Mouse (Mus musculus) liver, embryonic 12.5 days (tissue): ENCODE results near the gene Ube2k. TPM values are rescaled to one million over a fixed set of nuclear protein-coding genes. Genes with fewer than 3 reads are reported as not detected.

Experiments used
- ATAC-seq: fragments of 200-750 bp; cut with Nextera tagmentation; 2 replicates; pipeline ENCODE4 v1.8.0; 2017; ENCODE audit warnings: moderate number of reproducible peaks, mild to moderate bottlenecking, moderate library complexity
- H3K27ac ChIP-seq: fragments of 300-500 bp; sonication (generic); 2 replicates; pipeline ENCODE4 v1.5.1; 2016; ENCODE audit warnings: mild to moderate bottlenecking
- H3K27me3 ChIP-seq: fragments of 300-500 bp; sonication (generic); replicated peaks from 2 replicates; pipeline ENCODE4 v1.6.1; 2016; ENCODE audit warnings: mild to moderate bottlenecking, moderate library complexity
- H3K36me3 ChIP-seq: fragments of 300-500 bp; sonication (generic); 2 replicates; pipeline ENCODE4 v1.6.1; 2016; ENCODE audit warnings: mild to moderate bottlenecking, moderate library complexity
- H3K4me1 ChIP-seq: fragments of 300-500 bp; sonication (generic); 2 replicates; pipeline ENCODE4 v1.6.1; 2016
- H3K4me2 ChIP-seq: fragments of 300-500 bp; sonication (generic); 2 replicates; pipeline ENCODE4 v1.6.1; 2016; ENCODE audit warnings: mild to moderate bottlenecking, moderate library complexity
- H3K4me3 ChIP-seq: fragments of 300-500 bp; sonication (generic); 2 replicates; pipeline ENCODE4 v1.5.1; 2016; ENCODE audit warnings: mild to moderate bottlenecking, moderate library complexity
- H3K9ac ChIP-seq: fragments of 300-500 bp; sonication (generic); 2 replicates; pipeline ENCODE4 v1.6.1; 2016; ENCODE audit warnings: mild to moderate bottlenecking, moderate library complexity
- H3K9me3 ChIP-seq: fragments of 300-500 bp; sonication (generic); replicated peaks from 2 replicates; pipeline ENCODE4 v1.6.1; 2016; ENCODE audit warnings: mild to moderate bottlenecking, moderate library complexity
- WGBS: fragments of 180-500 bp; shearing (Covaris S2); methylation state at CpG from one replicate; pipeline ENCODE4 v1.1.7; 2016; ENCODE audit not compliant: insufficient replicate concordance; 5-methylcytosine and 5-hydroxymethylcytosine counted together
- polyA plus RNA-seq: library from polyadenylated mRNA; unstranded; fragments of >200 nt; fragmentation: Nextera tagmentation; extraction: Ambion mirVana; gene quantifications from 2 replicates; pipeline ENCODE4 v1.2.1, GENCODE M21; 2016

Gene Ube2k
- polyA plus RNA-seq, 1 experiment from 2014 or later = 136 TPM

DNA sequence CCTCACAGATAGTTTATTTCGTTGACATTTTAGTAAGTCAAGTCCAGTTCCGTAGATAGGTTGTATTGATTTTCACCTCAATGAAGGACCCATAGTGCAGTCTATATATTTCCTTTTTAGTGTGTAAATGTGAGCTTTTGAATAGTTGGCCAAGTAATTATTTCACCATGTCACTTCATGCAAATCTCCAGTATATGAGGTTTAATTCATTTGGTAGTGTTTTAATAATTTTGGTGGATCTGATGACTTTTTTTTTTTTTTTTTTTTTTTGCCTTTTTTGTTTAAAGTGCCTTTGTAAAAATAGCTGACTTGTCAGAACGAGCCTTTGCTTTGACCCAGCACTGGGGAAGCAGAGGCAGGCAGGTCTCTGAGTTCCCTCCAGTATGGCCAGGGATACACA is 2.8 kb downstream of the Ube2k start:
- peaks cover 31% of the 10 kb centered on the region for H3K36me3 ChIP-seq
- H3K9ac ChIP-seq = no peak overlapping the region
- H3K4me2 ChIP-seq = peak overlapping the region; percentile 73
- H3K4me3 ChIP-seq = no peak overlapping the region
- WGBS = 78% methylated on average over 3 of the region's 3 CpGs
- H3K27ac ChIP-seq = no peak overlapping the region
- H3K27me3 ChIP-seq = no peaks in the 10 kb centered on the region
- no peaks in the 10 kb centered on the region for H3K9me3 ChIP-seq
- no peak for ATAC-seq
- H3K4me1 ChIP-seq = peaks cover 48% of the 10 kb centered on the region

DNA sequence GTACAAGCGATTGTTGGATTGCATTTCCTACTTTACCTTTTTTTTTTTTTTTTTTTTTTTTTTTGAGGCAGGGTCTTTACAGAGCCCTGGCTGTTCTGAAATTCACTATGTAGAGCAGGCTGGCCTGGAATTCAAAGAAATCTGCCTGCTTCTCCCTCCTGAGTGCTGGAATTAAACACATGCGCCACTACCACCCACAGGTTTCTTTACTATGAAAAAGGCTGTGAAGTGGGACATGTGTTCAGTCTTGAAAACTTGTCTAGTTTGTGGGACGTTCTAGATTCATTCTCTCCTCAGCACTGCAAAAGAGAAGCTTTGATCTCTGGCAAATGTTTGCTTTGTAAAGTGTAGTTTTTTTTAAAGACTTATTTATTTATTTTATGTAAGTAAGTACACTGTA is 4.9 kb downstream of the Ube2k start:
- ATAC-seq = no peak
- H3K36me3 ChIP-seq = peaks cover 43% of the 10 kb centered on the region
- H3K4me2 ChIP-seq = no peak overlapping the region
- no peak overlapping the region for H3K9ac ChIP-seq
- no peaks in the 10 kb centered on the region for H3K9me3 ChIP-seq
- 83% methylated on average over 3 of the region's 3 CpGs for WGBS
- H3K4me3 ChIP-seq = no peak overlapping the region
- H3K27ac ChIP-seq = no peak overlapping the region
- peaks cover 52% of the 10 kb centered on the region for H3K4me1 ChIP-seq
- no peaks in the 10 kb centered on the region for H3K27me3 ChIP-seq

DNA sequence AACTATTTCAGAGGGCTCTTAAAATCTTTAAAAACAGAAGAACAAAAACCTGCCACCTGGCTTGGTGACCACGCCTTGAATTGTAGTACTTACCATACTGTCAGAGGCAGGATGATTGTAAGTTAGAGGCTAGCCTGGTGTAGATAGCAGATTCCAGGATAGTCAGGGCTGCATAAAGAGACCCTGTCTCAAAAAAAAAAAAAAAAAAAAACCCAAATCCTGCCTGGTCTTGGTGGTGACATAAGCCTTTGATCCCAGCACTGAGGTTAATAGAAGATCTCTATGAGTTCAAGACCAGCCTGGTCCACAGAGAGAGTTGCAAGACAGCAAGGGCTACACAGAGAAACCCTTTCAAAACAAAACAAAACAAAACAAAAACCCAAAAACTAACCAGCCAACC is 6.5 kb downstream of the Ube2k start:
- WGBS = 71% methylated on average over 1 of the region's 1 CpGs
- peaks cover 60% of the 10 kb centered on the region for H3K4me1 ChIP-seq
- ATAC-seq = no peak

DNA sequence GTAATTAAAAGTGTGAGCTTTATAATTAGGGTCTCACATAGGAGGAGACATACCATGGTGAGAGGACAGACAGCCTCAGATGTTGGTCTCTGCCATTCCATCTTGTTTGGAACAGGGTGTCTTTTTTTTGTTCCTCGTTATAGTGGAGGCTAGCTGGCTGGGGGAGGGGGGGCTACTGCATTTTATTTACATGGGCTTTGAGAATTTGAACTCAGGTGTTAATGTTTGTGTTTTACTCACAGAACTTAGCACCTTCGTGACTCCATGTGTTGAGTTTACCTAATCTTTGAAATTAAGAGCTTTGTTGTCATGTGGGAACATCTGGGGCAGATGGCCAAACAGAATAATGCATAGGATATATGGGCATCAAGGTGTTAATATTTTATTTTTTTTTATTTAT is 7.6 kb downstream of the Ube2k start:
- peaks cover 60% of the 10 kb centered on the region for H3K4me1 ChIP-seq
- H3K9me3 ChIP-seq = no peaks in the 10 kb centered on the region
- no peak overlapping the region for H3K4me2 ChIP-seq
- no peak for ATAC-seq
- H3K36me3 ChIP-seq = peaks cover 50% of the 10 kb centered on the region
- 81% methylated on average over 2 of the region's 2 CpGs for WGBS
- H3K27me3 ChIP-seq = no peaks in the 10 kb centered on the region
- H3K9ac ChIP-seq = no peak overlapping the region
- H3K4me3 ChIP-seq = no peak overlapping the region
- no peak overlapping the region for H3K27ac ChIP-seq

More for the DNA sequence above, 6.5 kb downstream of the Ube2k start:
- Histone ChIP-seq H3K9me3 (no peaks in the 10 kb centered on the region), H3K4me3 (no peak overlapping the region), H3K36me3 (peaks cover 47% of the 10 kb centered on the region), H3K27ac (no peak overlapping the region), H3K9ac (no peak overlapping the region), H3K4me2 (no peak overlapping the region), H3K27me3 (no peaks in the 10 kb centered on the region)

DNA sequence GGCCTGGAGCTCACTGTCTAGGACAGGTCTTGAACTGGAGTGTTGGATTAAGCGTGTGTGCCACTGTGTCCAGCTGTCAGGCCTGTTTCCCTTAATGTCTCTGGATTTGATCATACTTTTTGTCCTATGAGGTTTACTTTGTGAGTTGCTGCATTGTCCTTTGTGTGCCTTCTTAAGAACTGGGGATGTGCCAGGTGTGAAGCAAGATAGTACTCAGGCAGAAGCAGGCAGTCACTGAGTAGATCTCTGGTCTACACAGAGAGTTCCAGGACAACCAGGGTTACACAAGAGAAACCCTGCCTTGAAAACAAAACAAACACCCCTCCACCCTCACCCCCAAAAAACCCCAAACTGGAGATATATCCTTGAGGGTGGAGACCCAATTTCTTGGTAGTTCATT is 12.6 kb downstream of the Ube2k start:
- H3K27ac ChIP-seq = no peak overlapping the region
- H3K4me1 ChIP-seq = peaks cover 33% of the 10 kb centered on the region
- H3K4me2 ChIP-seq = no peak overlapping the region
- H3K27me3 ChIP-seq = no peaks in the 10 kb centered on the region
- no peak for ATAC-seq
- no peaks in the 10 kb centered on the region for H3K9me3 ChIP-seq
- H3K9ac ChIP-seq = no peak overlapping the region
- H3K36me3 ChIP-seq = peaks cover 61% of the 10 kb centered on the region
- no peak overlapping the region for H3K4me3 ChIP-seq
- WGBS = 93% methylated on average over 1 of the region's 1 CpGs

DNA sequence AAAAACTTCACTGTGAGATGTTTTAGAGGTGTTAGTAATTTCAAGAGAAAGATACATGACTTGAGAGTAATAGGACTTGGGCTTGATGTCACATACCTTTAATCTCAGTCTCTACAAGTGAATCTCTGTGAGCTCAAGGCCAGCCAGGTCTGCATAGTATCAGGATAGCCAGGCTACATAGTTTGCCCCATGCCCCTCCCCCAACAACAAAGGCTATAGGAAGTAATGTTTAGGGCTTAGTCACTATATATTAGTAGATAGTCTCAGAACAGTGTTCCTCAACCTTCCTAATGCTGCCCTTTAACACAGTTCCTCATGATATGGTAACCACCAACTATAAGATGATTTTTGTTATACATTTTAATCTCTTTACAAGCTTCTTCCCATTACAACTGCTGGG is 20.1 kb downstream of the Ube2k start:
- Histone ChIP-seq H3K9me3 (no peaks in the 10 kb centered on the region), H3K9ac (no peak overlapping the region), H3K27ac (no peak overlapping the region), H3K36me3 (peaks cover 34% of the 10 kb centered on the region), H3K4me2 (no peak overlapping the region), H3K4me1 (peaks cover 44% of the 10 kb centered on the region), H3K27me3 (no peaks in the 10 kb centered on the region), H3K4me3 (no peak overlapping the region)
- no peak for ATAC-seq

DNA sequence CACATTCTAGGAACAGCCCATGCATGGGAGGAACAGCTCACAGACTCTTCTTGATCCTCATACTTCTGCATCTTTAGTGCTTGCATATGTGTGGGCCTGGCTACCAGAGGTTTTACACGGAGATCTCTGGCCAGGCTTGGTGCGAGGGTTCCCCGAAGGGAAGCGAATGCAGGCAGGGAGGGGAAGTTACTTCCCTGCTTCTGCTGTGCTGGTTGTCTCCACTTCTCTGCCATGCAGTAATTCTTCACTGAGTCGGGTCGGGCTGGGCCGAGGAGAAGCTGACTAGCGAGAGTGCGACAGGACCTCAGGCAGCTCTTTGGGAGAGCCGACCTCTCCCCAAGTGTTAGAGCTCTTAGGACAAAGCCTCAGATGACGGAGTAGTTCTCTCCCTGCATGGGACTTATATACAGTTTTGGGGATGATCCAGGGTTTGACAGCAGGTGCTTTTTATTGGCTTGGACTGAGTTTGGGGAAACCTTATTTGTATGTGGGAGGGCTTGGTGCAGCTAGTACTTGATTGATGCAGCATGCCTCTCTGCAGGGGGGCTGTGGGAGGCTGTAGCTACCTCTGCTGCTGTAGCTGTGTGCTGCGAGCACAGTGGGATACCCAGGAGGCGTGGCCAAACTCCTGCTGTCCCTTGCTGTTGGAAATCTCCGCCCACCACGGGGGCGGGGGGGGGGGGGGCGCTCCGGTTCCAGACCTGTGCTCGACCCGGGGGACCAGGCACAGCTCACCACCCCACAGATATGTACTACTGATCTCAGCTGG is 24.3 kb downstream of the Ube2k start:
- no peaks in the 10 kb centered on the region for H3K27me3 ChIP-seq
- H3K4me1 ChIP-seq = peaks cover 37% of the 10 kb centered on the region
- no peak overlapping the region for H3K4me2 ChIP-seq
- ATAC-seq = no peak; the same call in 1 of the 2 replicates
- H3K9ac ChIP-seq = no peak overlapping the region
- no peak overlapping the region for H3K4me3 ChIP-seq
- 54% methylated on average over 19 of the region's 20 CpGs for WGBS
- no peak overlapping the region for H3K27ac ChIP-seq
- H3K9me3 ChIP-seq = no peaks in the 10 kb centered on the region
- H3K36me3 ChIP-seq = peaks cover 15% of the 10 kb centered on the region

DNA sequence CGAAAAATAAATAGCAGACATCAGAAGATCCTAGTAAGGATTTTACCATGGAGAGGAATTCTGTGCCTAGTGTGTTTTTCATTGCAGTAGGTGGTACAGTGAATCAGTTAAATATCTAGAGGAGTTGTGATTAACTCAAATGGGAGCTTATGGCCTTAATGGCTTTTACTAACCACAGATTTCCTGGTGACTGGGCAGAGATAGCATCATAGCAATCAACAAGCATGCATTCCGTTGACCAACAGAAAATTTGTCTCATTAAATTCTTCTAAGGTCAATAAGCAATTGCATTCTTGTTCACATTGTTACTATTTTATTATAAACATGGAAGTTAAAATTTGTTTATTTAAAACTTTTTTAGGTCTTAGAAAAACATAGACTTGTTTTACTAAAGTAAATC is 28.5 kb downstream of the Ube2k start:
- Histone ChIP-seq H3K27ac (no peak overlapping the region), H3K4me2 (no peak overlapping the region), H3K9me3 (no peaks in the 10 kb centered on the region), H3K4me3 (no peak overlapping the region), H3K9ac (no peak overlapping the region), H3K36me3 (peaks cover 39% of the 10 kb centered on the region), H3K27me3 (no peaks in the 10 kb centered on the region), H3K4me1 (peaks cover 23% of the 10 kb centered on the region)
- no peak for ATAC-seq
- WGBS = 60% methylated on average over 2 of the region's 2 CpGs

DNA sequence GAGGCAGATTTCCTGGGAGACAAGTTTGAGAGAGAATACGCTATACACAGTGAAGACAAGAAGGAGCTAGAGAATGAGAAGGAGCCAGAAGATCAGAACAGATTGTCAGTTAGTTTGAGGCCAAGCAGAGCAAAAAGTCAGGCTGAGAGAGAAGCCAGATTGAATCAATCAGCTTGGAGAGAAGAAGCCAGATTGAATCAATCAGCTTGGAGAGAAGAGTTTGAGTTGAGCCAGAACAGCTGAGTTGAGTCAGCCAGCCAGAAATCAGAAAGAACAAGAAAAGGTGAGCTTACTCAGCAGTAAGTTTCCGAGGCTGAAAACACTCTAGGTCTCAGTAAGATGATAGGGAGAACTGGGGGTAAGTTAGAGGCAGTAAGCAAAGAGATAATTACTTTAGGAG is 37.8 kb downstream of the Ube2k start:
- whole genome bisulfite sequencing = 82% methylated on average over 2 of the region's 2 CpGs
- ATAC-seq = no peak
- H3K27me3 ChIP-seq = no peaks in the 10 kb centered on the region
- no peak overlapping the region for H3K4me3 ChIP-seq
- peaks cover 50% of the 10 kb centered on the region for H3K36me3 ChIP-seq
- no peaks in the 10 kb centered on the region for H3K9me3 ChIP-seq
- H3K9ac ChIP-seq = no peak overlapping the region
- no peak overlapping the region for H3K27ac ChIP-seq
- H3K4me2 ChIP-seq = no peak overlapping the region
- peaks cover 7% of the 10 kb centered on the region; the same call in 1 of the 2 replicates for H3K4me1 ChIP-seq

DNA sequence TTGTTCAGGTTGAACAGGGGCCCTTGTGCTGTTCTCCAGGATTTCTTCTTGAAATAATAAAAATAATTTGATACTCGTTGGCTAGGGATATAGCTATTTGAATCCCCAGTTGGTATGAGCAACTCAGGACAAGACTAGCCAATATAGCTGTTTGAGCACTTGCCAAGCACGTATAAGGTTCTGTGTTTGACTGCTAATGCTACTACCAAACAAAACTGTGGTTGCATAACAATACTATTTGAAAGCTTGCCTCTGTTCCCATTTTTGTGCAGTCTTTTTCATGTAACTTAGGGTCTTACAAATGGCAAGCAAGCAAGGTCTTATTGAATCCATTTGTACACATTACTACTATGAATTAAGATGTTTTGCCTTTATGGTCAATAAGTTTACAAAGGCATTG is 38.9 kb downstream of the Ube2k start:
- Histone ChIP-seq H3K27me3 (no peaks in the 10 kb centered on the region), H3K36me3 (peaks cover 51% of the 10 kb centered on the region), H3K9ac (no peak overlapping the region), H3K4me1 (peaks cover 7% of the 10 kb centered on the region; the same call in 1 of the 2 replicates), H3K4me2 (no peak overlapping the region), H3K9me3 (no peaks in the 10 kb centered on the region), H3K4me3 (no peak overlapping the region), H3K27ac (no peak overlapping the region)
- WGBS = 84% methylated on average over 2 of the region's 2 CpGs
- ATAC-seq = no peak

DNA sequence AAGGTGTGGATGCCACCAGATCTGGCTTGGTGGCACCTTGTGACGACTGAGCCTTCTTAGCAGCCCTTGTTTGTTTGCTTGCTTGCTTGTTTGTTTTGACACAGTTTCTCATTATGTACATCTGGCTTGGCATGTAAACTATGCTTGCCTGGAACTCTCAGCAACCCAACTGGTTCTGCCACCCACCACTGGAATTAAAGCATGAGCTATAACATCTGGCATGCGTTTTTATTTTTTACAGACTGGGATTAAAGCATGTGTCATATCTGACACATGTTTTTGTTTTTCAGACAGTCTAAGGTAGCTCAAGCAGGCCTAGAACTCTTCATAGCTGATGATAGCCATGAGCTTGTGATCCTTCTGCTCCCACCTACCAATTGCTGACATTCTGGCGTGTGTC is 41.5 kb downstream of the Ube2k start:
- no peaks in the 10 kb centered on the region for H3K27me3 ChIP-seq
- ATAC-seq = no peak
- H3K27ac ChIP-seq = no peak overlapping the region
- no peak overlapping the region for H3K4me2 ChIP-seq
- 79% methylated on average over 3 of the region's 3 CpGs for WGBS
- no peak overlapping the region for H3K9ac ChIP-seq
- H3K9me3 ChIP-seq = no peaks in the 10 kb centered on the region
- peaks cover 7% of the 10 kb centered on the region; the same call in 1 of the 2 replicates for H3K4me1 ChIP-seq
- no peak overlapping the region for H3K4me3 ChIP-seq
- peaks cover 54% of the 10 kb centered on the region for H3K36me3 ChIP-seq

DNA sequence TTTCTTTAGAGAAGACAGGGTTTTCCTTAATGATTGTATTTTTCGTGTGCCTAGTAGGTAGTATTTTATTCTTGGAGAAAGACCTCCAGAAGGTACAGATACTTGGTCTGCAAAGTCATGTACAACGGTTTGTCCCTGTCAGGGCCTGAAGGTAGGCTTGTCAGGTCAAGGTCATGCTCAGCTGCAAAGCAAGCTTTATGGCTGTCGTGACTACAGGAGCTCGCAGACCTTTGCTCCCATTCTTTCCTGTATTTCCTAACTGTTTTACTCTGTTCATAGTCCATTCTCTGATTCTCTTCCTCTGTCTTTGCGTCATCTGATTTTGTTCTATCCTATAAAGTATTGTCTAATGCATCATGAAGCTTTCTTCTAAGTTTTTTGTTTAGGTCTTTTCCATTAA is 49.3 kb downstream of the Ube2k start:
- Histone ChIP-seq H3K27ac (no peak overlapping the region), H3K4me3 (no peak overlapping the region), H3K9ac (no peak overlapping the region), H3K4me2 (no peak overlapping the region), H3K4me1 (0 out of 2 replicates have a peak, but pooled peaks cover 2% of the 10 kb centered on the region), H3K27me3 (no peaks in the 10 kb centered on the region), H3K36me3 (peaks cover 72% of the 10 kb centered on the region), H3K9me3 (no peaks in the 10 kb centered on the region)
- no peak for ATAC-seq
- WGBS = 84% methylated on average over 5 of the region's 5 CpGs

DNA sequence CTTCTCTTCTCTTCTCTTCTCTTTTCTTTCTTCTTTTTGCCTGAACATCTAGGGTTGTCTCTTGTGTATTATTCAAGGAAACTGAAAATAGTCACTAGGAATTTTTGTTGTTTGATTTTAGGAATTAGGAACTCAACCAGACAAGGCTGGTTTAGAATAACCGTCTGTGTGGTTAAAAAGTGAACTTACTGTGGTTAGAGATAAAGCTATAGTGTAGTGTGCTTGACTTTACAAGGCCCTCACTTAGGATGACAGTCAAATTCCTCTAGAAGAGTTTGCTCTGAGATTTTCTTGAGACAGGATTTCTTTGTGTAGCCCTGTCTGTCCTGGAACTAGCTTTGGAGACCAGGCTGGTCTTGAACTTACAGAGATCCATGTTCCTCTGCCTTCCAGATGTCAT is 53.2 kb downstream of the Ube2k start:
- Histone ChIP-seq H3K4me2 (no peak overlapping the region), H3K27ac (no peak overlapping the region)

More for the DNA sequence above, 53.2 kb downstream of the Ube2k start:
- H3K4me3 ChIP-seq = no peak overlapping the region
- H3K4me1 ChIP-seq = 0 out of 2 replicates have a peak, but pooled peaks cover 2% of the 10 kb centered on the region
- peaks cover 81% of the 10 kb centered on the region for H3K36me3 ChIP-seq
- H3K27me3 ChIP-seq = no peaks in the 10 kb centered on the region
- ATAC-seq = no peak
- 40% methylated on average over 1 of the region's 1 CpGs for WGBS
- no peaks in the 10 kb centered on the region for H3K9me3 ChIP-seq
- H3K9ac ChIP-seq = no peak overlapping the region
